Mouse (Mus musculus) hindbrain, embryonic 14.5 days (tissue): ENCODE results near the gene Irf2bpl. TPM values are rescaled to one million over a fixed set of nuclear protein-coding genes. Genes with fewer than 3 reads are reported as not detected.

ENCODE experiments used
- ATAC-seq: fragments of 200-750 bp; cut with Nextera tagmentation; 2 replicates; pipeline ENCODE4 v1.8.0; 2017; ENCODE audit warnings: moderate number of reproducible peaks, mild to moderate bottlenecking, moderate TSS enrichment, moderate library complexity; ENCODE audit not compliant: low FRiP score
- DNase-seq: peaks from one replicate; pipeline ENCODE4 v3.0.0-alpha.2; 2015; ENCODE audit warnings: low spot score
- H3K27ac ChIP-seq: fragments of 300-500 bp; sonication (generic); 2 replicates; pipeline ENCODE4 v1.5.1; 2014; ENCODE audit warnings: mild to moderate bottlenecking, moderate library complexity
- H3K27me3 ChIP-seq: fragments of 300-500 bp; sonication (generic); 2 replicates; pipeline ENCODE4 v1.6.1; 2014; ENCODE audit warnings: mild to moderate bottlenecking, low read length, mixed read lengths; ENCODE audit not compliant: control insufficient read depth, insufficient read depth
- H3K36me3 ChIP-seq: fragments of 300-500 bp; sonication (generic); replicated peaks from 2 replicates; pipeline ENCODE4 v1.6.1; 2014; ENCODE audit not compliant: control insufficient read depth, insufficient read depth
- H3K4me1 ChIP-seq: fragments of 300-500 bp; sonication (generic); replicated peaks from 2 replicates; pipeline ENCODE4 v1.6.1; 2014; ENCODE audit warnings: antibody characterized with exemption, low read length, mixed read lengths; ENCODE audit not compliant: control insufficient read depth, insufficient read depth
- H3K4me2 ChIP-seq: fragments of 300-500 bp; sonication (generic); replicated peaks from 2 replicates; pipeline ENCODE4 v1.6.1; 2014; ENCODE audit warnings: mild to moderate bottlenecking, moderate library complexity
- H3K4me3 ChIP-seq: fragments of 300-500 bp; sonication (generic); replicated peaks from 2 replicates; pipeline ENCODE4 v1.5.1; 2014; ENCODE audit warnings: mild to moderate bottlenecking, low read length
- H3K9ac ChIP-seq: fragments of 300-500 bp; sonication (generic); 2 replicates; pipeline ENCODE4 v1.6.1; 2014
- H3K9me3 ChIP-seq: fragments of 300-500 bp; sonication (generic); 2 replicates; pipeline ENCODE4 v1.6.1; 2016; ENCODE audit warnings: low read length; ENCODE audit not compliant: control insufficient read depth
- WGBS: fragments of 180-500 bp; shearing (Covaris S2); extraction: QIAGEN DNeasy Blood & Tissue Kit; methylation state at CpG from one replicate; pipeline ENCODE4 v1.1.7; 2014; 5-methylcytosine and 5-hydroxymethylcytosine counted together
- polyA plus RNA-seq: library from polyadenylated mRNA; unstranded; fragments of >200 nt; fragmentation: Nextera tagmentation; extraction: Ambion mirVana; gene quantifications from 2 replicates; pipeline ENCODE4 v1.2.1, GENCODE M21; 2014

The Irf2bpl gene
- polyA plus RNA-seq, 1 experiment from 2014 or later, result 64.5 TPM

DNA sequence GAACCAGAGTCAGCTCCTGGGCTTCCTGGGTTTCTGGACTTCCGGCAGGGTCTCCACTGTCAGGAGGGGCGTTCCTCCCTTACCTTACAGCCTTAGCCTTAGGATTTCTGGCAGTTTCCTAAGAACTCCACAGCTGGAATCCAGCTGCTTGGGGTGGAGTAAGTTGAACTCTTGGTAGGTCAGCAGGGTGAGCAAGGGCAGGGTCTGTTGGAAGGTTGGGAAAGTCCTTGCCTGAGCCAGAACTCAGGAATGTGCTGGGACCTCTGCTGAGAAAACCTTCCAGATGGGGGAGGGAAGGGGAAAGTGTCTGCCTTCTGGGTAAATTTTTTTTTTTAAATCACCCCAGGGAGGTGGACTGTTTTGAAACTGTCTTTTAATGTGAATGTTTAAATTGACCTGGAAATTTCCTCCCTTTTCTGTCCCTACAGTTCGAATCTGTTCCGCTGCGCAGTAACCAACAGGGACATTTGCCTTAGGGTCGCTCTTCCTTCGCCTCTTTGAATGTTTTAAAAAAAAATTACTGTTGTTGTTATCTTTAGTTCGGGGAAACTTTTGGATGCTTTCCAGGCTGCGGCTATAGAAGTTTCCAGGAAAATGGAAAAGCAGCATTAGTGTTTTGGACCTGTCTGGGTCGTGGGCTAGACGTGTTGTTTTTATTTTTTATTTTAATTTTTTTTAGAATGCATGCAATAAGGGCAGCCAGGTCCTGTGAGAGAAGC is 15.0 kb upstream of the Irf2bpl start:
- no peak for ATAC-seq
- peak overlapping the region; percentile 48; the same call in 1 of the 2 replicates for H3K27ac ChIP-seq
- no peak for DNase-seq

GRCm38 (mm10) chr12:86898448-86898847 is 13.8 kb upstream of the Irf2bpl start:
- Histone ChIP-seq H3K27me3 (no peaks in the 10 kb centered on the region), H3K27ac (peak overlapping the region; percentile 100), H3K4me3 (no peak overlapping the region), H3K4me1 (peaks cover 58% of the 10 kb centered on the region), H3K4me2 (peak overlapping the region; percentile 90), H3K9me3 (no peaks in the 10 kb centered on the region), H3K36me3 (no peaks in the 10 kb centered on the region), H3K9ac (peak overlapping the region; percentile 56)
- ATAC-seq (no peak), DNase-seq (no peak)
- WGBS, result 50% methylated on average over 3 of the region's 3 CpGs

More for the DNA sequence above, 15.0 kb upstream of the Irf2bpl start:
- Histone ChIP-seq H3K4me2 (no peak overlapping the region), H3K4me1 (peaks cover 54% of the 10 kb centered on the region), H3K9me3 (no peaks in the 10 kb centered on the region), H3K36me3 (no peaks in the 10 kb centered on the region), H3K9ac (no peak overlapping the region), H3K27me3 (no peaks in the 10 kb centered on the region), H3K4me3 (no peak overlapping the region)
- WGBS, result 71% methylated on average over 11 of the region's 11 CpGs

- no peak for ATAC-seq
- Histone ChIP-seq H3K4me3 (no peak overlapping the region), H3K27me3 (no peaks in the 10 kb centered on the region), H3K27ac (peak overlapping the region; percentile 100), H3K4me1 (peaks cover 65% of the 10 kb centered on the region), H3K4me2 (peak overlapping the region; percentile 90), H3K36me3 (no peaks in the 10 kb centered on the region), H3K9me3 (no peaks in the 10 kb centered on the region), H3K9ac (peak overlapping the region; percentile 56)
- 24% methylated on average over 7 of the region's 7 CpGs for WGBS
- DNase-seq, result no peak
Measured at GRCm38 (mm10) chr12:86897769-86898273, 13.2 kb upstream of the Irf2bpl start.

DNA sequence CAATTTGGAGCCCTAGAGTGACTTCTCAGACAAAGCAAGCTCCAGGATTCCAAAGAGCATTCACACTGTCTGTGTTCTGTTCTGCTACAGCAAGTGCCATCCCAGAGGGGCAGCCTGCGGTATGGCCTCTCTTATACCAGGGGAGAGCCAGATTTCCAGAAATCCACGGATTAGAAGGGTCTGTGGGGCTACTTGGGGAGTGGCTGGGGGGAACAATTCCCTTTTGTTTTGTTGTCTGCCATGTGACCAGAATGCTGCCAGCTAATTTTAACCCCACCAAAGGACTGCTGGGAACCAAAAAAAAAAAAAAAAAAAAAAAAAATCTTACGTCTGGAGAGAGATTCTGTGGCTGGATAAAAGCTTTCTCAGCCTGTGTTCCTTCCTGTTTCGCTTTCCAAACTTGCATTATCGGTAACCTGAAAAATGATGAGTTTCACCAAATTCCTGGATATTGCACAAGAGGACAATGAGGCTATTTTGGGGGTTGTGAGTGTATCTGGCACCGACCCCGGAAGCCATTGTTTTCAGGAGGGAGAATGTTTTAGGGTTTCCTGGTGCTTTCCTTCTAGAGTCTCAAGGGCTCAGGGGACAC is 12.4 kb upstream of the Irf2bpl start:
- WGBS, result 8% methylated on average over 7 of the region's 7 CpGs
- H3K4me1 ChIP-seq, result peaks cover 73% of the 10 kb centered on the region
- H3K9me3 ChIP-seq, result no peaks in the 10 kb centered on the region
- H3K4me3 ChIP-seq, result no peak overlapping the region; the same call in 1 of the 2 replicates
- H3K27ac ChIP-seq, result peak overlapping the region; percentile 100
- no peaks in the 10 kb centered on the region for H3K36me3 ChIP-seq
- DNase-seq (no peak), ATAC-seq (no peak)
- H3K9ac ChIP-seq, result peak overlapping the region; percentile 56
- peak overlapping the region; percentile 90 for H3K4me2 ChIP-seq
- H3K27me3 ChIP-seq, result no peaks in the 10 kb centered on the region

DNA sequence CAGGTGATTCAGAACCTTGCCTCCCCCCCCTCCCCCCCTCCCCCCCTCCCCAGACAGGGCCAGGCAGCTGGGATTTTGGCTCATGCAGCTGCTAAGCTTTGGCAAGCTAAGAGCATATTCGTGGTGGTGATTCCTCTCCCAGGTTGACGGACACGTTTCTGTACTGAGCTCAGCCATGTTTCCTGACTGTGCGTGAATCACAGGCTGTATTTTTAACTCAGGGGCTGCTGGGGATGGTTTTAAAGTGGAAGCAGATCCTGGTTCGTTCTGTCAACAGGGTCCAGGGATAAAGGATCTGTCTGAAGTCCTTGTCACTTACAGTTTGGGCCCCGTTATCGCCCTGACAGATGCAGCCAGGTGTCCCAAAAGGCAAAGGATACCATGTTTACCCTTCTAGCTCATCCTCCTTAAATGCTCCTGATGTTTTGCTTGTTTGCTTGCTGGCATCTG is 11.9 kb upstream of the Irf2bpl start:
- ATAC-seq (no peak), DNase-seq (no peak)
- H3K4me1 ChIP-seq, result peaks cover 78% of the 10 kb centered on the region
- WGBS, result 16% methylated on average over 7 of the region's 7 CpGs
- peak overlapping the region; percentile 90 for H3K4me2 ChIP-seq
- no peaks in the 10 kb centered on the region for H3K9me3 ChIP-seq
- no peaks in the 10 kb centered on the region for H3K36me3 ChIP-seq
- peak overlapping the region; percentile 100 for H3K27ac ChIP-seq
- no peaks in the 10 kb centered on the region for H3K27me3 ChIP-seq
- H3K4me3 ChIP-seq, result no peak overlapping the region; the same call in 1 of the 2 replicates
- peak overlapping the region; percentile 56 for H3K9ac ChIP-seq

DNA sequence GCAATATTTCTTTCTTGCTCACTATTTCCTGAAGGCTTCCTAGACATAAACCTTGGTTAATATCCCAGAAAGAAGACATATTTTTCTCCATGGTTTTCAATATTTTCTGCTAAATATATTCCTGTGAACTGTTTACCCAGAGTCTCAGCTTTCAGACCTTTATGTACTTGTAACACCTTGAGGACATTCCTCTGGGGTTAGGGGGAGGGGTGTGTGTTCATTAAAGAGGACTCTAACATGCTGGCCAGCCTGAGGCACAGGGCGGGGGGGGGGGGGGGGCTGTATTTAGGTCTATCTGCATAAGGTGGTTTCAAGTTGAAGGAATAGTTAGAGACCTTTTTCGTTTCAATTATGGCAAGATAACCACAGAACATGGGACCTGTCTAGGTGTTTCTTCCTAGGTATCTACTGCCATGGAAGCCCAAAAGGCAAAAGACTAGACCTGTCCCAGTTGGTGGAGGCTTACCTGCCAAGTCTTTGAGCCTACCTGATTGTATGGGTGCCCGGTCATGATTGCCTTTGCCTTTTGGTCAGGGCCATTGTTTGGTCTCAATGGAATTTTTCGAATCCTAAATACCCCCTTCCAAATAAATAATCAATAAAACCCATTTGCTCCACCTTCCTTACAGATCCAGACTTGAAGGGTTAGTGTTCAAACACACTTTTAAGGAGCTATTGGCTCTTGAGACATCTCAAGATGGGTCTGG is 11.3 kb upstream of the Irf2bpl start:
- no peaks in the 10 kb centered on the region for H3K36me3 ChIP-seq
- DNase-seq (no peak), ATAC-seq (no peak)
- no peaks in the 10 kb centered on the region for H3K27me3 ChIP-seq
- H3K27ac ChIP-seq, result peak overlapping the region; percentile 100
- H3K9me3 ChIP-seq, result no peaks in the 10 kb centered on the region
- peak overlapping the region; percentile 90 for H3K4me2 ChIP-seq
- peaks cover 84% of the 10 kb centered on the region for H3K4me1 ChIP-seq
- 44% methylated on average over 3 of the region's 4 CpGs for WGBS
- peak overlapping the region; percentile 56 for H3K9ac ChIP-seq
- peak overlapping the region; percentile 22 for H3K4me3 ChIP-seq

GRCm38 (mm10) chr12:86894841-86895428 is 10.3 kb upstream of the Irf2bpl start:
- WGBS, result under 1% methylated on average over 12 of the region's 12 CpGs
- Histone ChIP-seq H3K9ac (peak overlapping the region; percentile 56), H3K36me3 (no peaks in the 10 kb centered on the region), H3K4me2 (peak overlapping the region; percentile 90), H3K9me3 (no peaks in the 10 kb centered on the region), H3K27me3 (no peaks in the 10 kb centered on the region), H3K4me3 (peak overlapping the region; percentile 22), H3K4me1 (peaks cover 90% of the 10 kb centered on the region), H3K27ac (peak overlapping the region; percentile 100)
- peak; percentile 73 for DNase-seq
- peak; percentile 13; the same call in 1 of the 2 replicates for ATAC-seq

GRCm38 (mm10) chr12:86894184-86894839 is 9.7 kb upstream of the Irf2bpl start:
- Histone ChIP-seq H3K9ac (peak overlapping the region; percentile 63), H3K4me3 (peak overlapping the region; percentile 27), H3K4me1 (peaks cover 91% of the 10 kb centered on the region), H3K27me3 (no peaks in the 10 kb centered on the region), H3K27ac (peak overlapping the region; percentile 100), H3K9me3 (no peaks in the 10 kb centered on the region), H3K4me2 (peak overlapping the region; percentile 90), H3K36me3 (no peaks in the 10 kb centered on the region)
- peak; percentile 89 for ATAC-seq
- 0% methylated on average over 22 of the region's 26 CpGs for WGBS
- peak; percentile 100 for DNase-seq
